Mouse (Mus musculus): ENCODE measurements around the gene Kdm2a. TPM values are rescaled to one million over a fixed set of nuclear protein-coding genes. Genes with fewer than 3 reads are reported as not detected.

Gene Kdm2a
- polyA plus RNA-seq, 2 experiments, result 54.4 to 99.7 TPM

DNA sequence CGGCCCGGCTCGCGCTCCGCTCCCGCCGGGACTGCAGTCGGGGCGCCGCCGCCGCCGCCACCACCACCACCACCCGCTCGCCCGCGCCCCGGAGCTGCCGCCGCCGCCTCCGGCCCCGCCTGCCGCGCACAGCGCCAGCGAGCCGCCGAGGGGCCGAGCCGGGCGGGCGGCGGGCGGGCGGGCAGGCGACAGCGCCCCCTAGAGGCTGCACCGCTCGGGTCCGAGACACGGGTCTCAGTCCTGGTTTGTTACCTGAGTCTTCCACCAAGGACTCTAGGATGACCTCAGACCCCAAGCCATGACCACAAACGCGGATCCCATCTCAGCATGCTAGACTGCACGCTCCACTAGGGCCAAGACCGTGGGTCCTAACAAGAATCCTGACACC is 91.9 kb downstream of the Kdm2a start, which contains the start of gene Grk2:
Grk2 (minus strand) TSS at position 33 of the 388 bp plus-strand sequence.
- peak within 1 kb of the TSS; percentile 85 for H3K4me2 ChIP-seq (replicated peaks; ENCODE audit: low read depth, low read length, severe bottlenecking)

GRCm38 (mm10) chr19:4305491-4306189 is 92.4 kb downstream of the Kdm2a start:
- Histone ChIP-seq H3K9ac (ENCODE audit: low read depth, low read length, severe bottlenecking) (peak overlapping the region; percentile 92), H3K27me3 (ENCODE audit: control insufficient read depth, insufficient read depth, low read length) (no peaks in the 10 kb centered on the region), H3K9me3 (ENCODE audit: control insufficient read depth, low read length) (no peaks in the 10 kb centered on the region), H3K4me2 (replicated peaks; ENCODE audit: low read depth, low read length, severe bottlenecking) (peak overlapping the region; percentile 85), H3K4me3 (replicated peaks; ENCODE audit: low read length) (peak overlapping the region; percentile 97), H3K27ac (replicated peaks; ENCODE audit: low read depth, low read length) (peak overlapping the region; percentile 85), H3K36me3 (ENCODE audit: control insufficient read depth, insufficient read depth, low read length) (no peaks in the 10 kb centered on the region), H3K4me1 (ENCODE audit: control insufficient read depth, insufficient read depth, low read length) (peaks cover 51% of the 10 kb centered on the region)
- no peak for DNase-seq (ENCODE audit: low spot score)
- peak; percentile 56 for ATAC-seq (ENCODE audit: low FRiP score, low read depth)
- no peak for TF ChIP-seq POLR2A (IDR thresholded peaks at IDR 0.05; ENCODE audit: borderline replicate concordance, extremely low read depth, insufficient read depth, insufficient read length)
- WGBS, result under 1% methylated on average over 47 of the region's 68 CpGs

More for the DNA sequence above, 91.9 kb downstream of the Kdm2a start, which contains the start of gene Grk2:
- Histone ChIP-seq H3K36me3 (ENCODE audit: control insufficient read depth, insufficient read depth, low read length) (no peaks in the 10 kb centered on the region), H3K9ac (ENCODE audit: low read depth, low read length, severe bottlenecking) (peak within 1 kb of the TSS; percentile 92), H3K27ac (replicated peaks; ENCODE audit: low read depth, low read length) (peak within 1 kb of the TSS; percentile 85), H3K9me3 (ENCODE audit: control insufficient read depth, low read length) (no peaks in the 10 kb centered on the region), H3K4me3 (replicated peaks; ENCODE audit: low read length) (peak within 1 kb of the TSS; percentile 97), H3K27me3 (ENCODE audit: control insufficient read depth, insufficient read depth, low read length) (no peaks in the 10 kb centered on the region), H3K4me1 (ENCODE audit: control insufficient read depth, insufficient read depth, low read length) (peaks cover 45% of the 10 kb centered on the region)
- TF ChIP-seq POLR2A (IDR thresholded peaks at IDR 0.05; ENCODE audit: borderline replicate concordance, extremely low read depth, insufficient read depth, insufficient read length), result no peak
- WGBS, result under 1% methylated on average over 16 of the region's 46 CpGs
- peak; percentile 79 for ATAC-seq (ENCODE audit: low FRiP score, low read depth)
- DNase-seq (ENCODE audit: low spot score), result peak; percentile 60

DNA sequence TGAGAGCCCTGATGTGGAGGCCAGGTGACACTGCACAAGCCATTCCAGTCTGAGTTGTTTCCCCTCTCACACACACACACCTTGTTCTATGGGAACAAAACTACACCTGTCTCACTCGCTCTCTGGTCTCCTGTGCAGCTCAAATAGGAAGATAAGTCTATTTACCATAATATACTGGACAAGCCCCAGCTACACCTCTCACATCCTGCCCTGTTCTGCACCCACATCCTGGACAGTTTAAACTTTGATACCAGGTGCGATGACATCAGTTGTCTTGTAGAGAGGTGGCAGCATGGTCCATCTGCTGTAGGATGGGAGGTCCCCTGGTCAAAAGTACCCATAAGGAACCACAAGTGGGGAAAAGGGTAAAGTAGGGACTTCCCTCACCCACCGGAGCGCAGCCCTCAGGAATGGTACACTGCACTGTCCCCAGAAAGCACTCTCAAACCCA is 93.2 kb downstream of the Kdm2a start:
- no peaks in the 10 kb centered on the region for H3K36me3 ChIP-seq (ENCODE audit: control insufficient read depth, insufficient read depth, low read length)
- H3K9ac ChIP-seq (ENCODE audit: low read depth, low read length, severe bottlenecking), result peak overlapping the region; percentile 92
- H3K27me3 ChIP-seq (ENCODE audit: control insufficient read depth, insufficient read depth, low read length), result no peaks in the 10 kb centered on the region
- H3K9me3 ChIP-seq (ENCODE audit: control insufficient read depth, low read length), result no peaks in the 10 kb centered on the region
- TF ChIP-seq POLR2A (IDR thresholded peaks at IDR 0.05; ENCODE audit: borderline replicate concordance, extremely low read depth, insufficient read depth, insufficient read length), result no peak
- H3K4me3 ChIP-seq (replicated peaks; ENCODE audit: low read length), result peak overlapping the region; percentile 97
- DNase-seq (ENCODE audit: low spot score) (no peak), ATAC-seq (ENCODE audit: low FRiP score, low read depth) (no peak)
- H3K27ac ChIP-seq (replicated peaks; ENCODE audit: low read depth, low read length), result no peak overlapping the region
- WGBS, result 50% methylated on average over 4 of the region's 4 CpGs
- peak overlapping the region; percentile 85 for H3K4me2 ChIP-seq (replicated peaks; ENCODE audit: low read depth, low read length, severe bottlenecking)
- H3K4me1 ChIP-seq (ENCODE audit: control insufficient read depth, insufficient read depth, low read length), result peaks cover 55% of the 10 kb centered on the region

- 0 out of 2 replicates have a peak overlapping the region, but pooled peaks have one; percentile 5 for H3K9ac ChIP-seq (ENCODE audit: low read depth, low read length, severe bottlenecking)
These were observed 93.7 kb downstream of the Kdm2a start for GRCm38 (mm10) chr19:4304251-4304821.

GRCm38 (mm10) chr19:4303640-4303995 is 94.5 kb downstream of the Kdm2a start:
- Histone ChIP-seq H3K9me3 (ENCODE audit: control insufficient read depth, low read length) (no peaks in the 10 kb centered on the region), H3K36me3 (ENCODE audit: control insufficient read depth, insufficient read depth, low read length) (no peaks in the 10 kb centered on the region), H3K9ac (ENCODE audit: low read depth, low read length, severe bottlenecking) (0 out of 2 replicates have a peak overlapping the region, but pooled peaks have one; percentile 38), H3K27me3 (ENCODE audit: control insufficient read depth, insufficient read depth, low read length) (no peaks in the 10 kb centered on the region), H3K4me3 (replicated peaks; ENCODE audit: low read length) (no peak overlapping the region), H3K4me1 (ENCODE audit: control insufficient read depth, insufficient read depth, low read length) (peaks cover 55% of the 10 kb centered on the region), H3K4me2 (replicated peaks; ENCODE audit: low read depth, low read length, severe bottlenecking) (no peak overlapping the region; the same call in 1 of the 2 replicates), H3K27ac (replicated peaks; ENCODE audit: low read depth, low read length) (no peak overlapping the region)
- ATAC-seq (ENCODE audit: low FRiP score, low read depth), result no peak
- DNase-seq (ENCODE audit: low spot score), result no peak
- 91% methylated on average over 5 of the region's 5 CpGs for WGBS
- no peak for TF ChIP-seq POLR2A (IDR thresholded peaks at IDR 0.05; ENCODE audit: borderline replicate concordance, extremely low read depth, insufficient read depth, insufficient read length)

More at GRCm38 (mm10) chr19:4304251-4304821, 93.7 kb downstream of the Kdm2a start:
- Histone ChIP-seq H3K4me2 (replicated peaks; ENCODE audit: low read depth, low read length, severe bottlenecking) (peak overlapping the region; percentile 85), H3K4me1 (ENCODE audit: control insufficient read depth, insufficient read depth, low read length) (peaks cover 55% of the 10 kb centered on the region), H3K27ac (replicated peaks; ENCODE audit: low read depth, low read length) (no peak overlapping the region), H3K4me3 (replicated peaks; ENCODE audit: low read length) (peak overlapping the region; percentile 97; the same call in 1 of the 2 replicates), H3K36me3 (ENCODE audit: control insufficient read depth, insufficient read depth, low read length) (no peaks in the 10 kb centered on the region), H3K27me3 (ENCODE audit: control insufficient read depth, insufficient read depth, low read length) (no peaks in the 10 kb centered on the region), H3K9me3 (ENCODE audit: control insufficient read depth, low read length) (no peaks in the 10 kb centered on the region)
- WGBS, result 66% methylated on average over 5 of the region's 5 CpGs
- TF ChIP-seq POLR2A (IDR thresholded peaks at IDR 0.05; ENCODE audit: borderline replicate concordance, extremely low read depth, insufficient read depth, insufficient read length), result no peak
- DNase-seq (ENCODE audit: low spot score), result no peak
- ATAC-seq (ENCODE audit: low FRiP score, low read depth), result no peak
